Mouse (Mus musculus) cerebellum, postnatal 25 days (tissue): ENCODE measurements at regions not wholly inside any gene's neighbourhood (a gene's known extent, or its start where the extent isn't known, plus 50 kb on each side); places are given as distances from the start of the nearest gene placed in this dataset.
A peak's percentile ranks its signal among the peaks of the same experiment; 100 is the strongest.

ENCODE experiments used
- DNase-seq, 2 experiments: peaks; one replicate each; pipeline ENCODE4 v3.0.0; 2021; ENCODE audit warnings: mixed read lengths in 2 of 2

DNA sequence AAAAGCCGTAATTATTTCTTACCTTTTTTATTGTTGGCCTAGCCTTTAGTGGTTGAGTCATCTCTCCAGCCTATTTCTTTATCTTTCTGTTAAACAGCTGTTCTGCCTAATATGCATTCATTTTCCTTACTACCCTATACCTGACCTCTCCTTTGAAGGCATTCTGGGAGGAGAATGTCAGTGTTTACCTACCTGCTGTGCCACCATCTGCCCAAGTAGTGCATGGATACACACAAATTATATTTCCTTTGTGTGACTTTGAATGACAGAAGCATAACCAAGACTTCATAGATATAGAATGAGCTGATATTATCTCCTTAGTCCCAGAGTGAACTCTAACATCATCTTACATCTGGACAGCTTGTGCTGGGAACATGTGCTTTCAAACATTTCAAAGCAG lies 293.5 kb upstream of the Tom1l1 start:
- peak; percentile 25 to 63 for DNase-seq

DNA sequence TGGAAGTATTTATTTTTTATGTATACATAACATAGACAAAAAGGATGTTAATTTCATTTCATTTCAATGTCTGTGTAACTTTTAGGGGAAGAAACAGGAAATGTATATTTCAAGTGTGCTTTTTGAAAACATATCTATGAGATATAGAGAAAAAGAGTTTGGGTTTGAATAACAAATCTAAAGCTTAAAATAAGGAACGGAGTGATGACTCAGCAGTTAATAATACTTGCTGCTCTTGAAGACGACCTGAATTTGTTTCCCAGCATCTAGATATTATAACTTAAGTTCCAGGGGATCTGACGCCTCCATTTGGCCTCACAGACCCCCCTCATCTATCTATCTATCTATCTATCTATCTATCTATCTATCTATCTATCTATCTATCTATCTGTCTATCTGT lies 290.1 kb upstream of the Tom1l1 start:
- no peak for DNase-seq

DNA sequence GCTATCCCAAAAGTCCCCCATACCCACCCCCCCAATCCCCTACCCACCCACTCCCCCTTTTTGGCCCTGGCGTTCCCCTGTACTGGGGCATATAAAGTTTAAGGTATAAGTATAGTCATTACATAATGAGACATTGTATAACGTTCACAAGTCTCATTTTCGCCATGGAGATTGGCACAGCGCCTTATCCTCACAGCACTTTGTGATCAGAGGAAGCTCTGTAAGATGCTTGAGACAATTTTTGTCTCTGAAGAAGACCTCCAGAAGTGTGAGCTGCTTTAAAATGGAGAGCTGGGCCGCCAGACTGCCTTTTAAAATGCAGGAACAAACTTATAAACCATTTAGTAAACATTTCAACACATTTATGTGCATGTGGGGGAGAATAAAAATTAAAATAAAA lies 252.9 kb upstream of the Tom1l1 start:
- no peak for DNase-seq

DNA sequence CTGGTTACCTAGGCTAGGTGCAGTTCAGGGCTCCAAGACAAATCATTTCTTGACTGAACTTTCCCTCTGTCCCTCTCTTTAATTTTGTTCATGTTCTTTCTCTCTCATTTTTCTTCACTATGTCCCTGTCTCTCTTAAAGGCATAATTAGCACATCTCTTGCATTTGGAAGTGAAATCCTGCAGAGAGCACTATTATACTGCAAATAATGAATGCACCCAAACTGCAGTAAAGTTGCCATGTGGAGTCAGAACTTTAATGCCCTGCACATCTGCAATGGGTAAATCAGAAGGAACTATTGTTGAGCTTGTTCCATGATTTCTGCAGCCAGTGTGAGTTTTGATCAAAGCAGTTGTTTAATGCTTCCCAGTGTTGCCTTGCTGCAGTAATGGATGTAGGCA lies 237.6 kb upstream of the Tom1l1 start:
- no peak for DNase-seq

DNA sequence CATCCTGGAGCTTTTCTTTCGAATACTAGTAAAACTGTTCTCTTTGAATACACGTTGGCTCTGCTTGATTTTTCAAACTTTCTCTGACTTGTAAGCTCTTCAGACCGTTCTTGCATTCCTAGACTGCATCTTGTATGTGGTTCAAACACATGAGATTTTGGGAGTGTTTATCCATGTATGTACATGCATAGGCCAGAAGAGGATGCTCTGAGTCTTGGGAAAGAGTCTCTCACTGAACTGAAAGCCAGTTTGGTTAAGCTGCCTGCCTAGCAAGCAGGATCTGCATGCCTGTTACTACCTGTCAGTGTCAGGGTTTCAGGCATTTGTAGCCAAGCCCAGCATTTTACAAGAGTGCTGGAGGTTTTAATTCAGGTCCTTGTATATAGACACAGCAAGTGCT lies 229.6 kb upstream of the Tom1l1 start:
- no peak for DNase-seq

DNA sequence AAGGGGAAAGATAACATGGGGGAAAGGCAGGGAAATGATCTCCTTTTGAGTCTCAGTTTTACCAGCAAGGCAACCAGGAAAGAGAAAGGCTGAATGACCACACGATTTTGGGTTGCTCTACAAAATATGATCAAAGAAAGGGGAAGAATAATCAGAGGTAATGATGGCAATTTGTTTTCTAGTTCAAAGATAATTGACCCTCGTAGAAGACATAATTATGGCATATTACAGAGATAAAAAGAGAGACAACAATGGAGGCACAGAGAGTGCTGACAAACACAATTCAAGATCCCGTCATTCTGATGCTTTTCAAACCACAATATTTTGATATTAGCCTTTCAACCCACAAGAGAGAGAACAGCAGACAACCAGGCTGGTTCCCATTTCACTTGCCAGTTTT lies 206.1 kb upstream of the Tom1l1 start:
- no peak for DNase-seq

DNA sequence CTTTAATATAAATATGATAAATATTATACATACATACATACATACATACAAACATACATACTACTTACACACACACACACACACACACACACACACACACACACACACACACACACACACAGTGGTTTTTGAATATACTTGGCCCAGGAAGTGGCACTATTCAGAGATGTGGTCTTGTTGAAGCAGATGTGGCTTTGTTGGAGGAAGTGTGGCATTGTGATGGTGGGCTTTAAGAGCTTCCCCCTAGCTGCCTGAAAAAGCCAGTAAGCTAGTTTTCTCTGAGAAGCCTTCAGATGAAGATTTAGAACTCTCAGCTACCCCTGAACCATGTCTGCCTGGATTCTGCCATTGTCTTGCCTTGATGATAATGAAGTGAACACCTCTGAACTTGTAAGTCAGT lies 185.0 kb upstream of the Tom1l1 start:
- no peak for DNase-seq

DNA sequence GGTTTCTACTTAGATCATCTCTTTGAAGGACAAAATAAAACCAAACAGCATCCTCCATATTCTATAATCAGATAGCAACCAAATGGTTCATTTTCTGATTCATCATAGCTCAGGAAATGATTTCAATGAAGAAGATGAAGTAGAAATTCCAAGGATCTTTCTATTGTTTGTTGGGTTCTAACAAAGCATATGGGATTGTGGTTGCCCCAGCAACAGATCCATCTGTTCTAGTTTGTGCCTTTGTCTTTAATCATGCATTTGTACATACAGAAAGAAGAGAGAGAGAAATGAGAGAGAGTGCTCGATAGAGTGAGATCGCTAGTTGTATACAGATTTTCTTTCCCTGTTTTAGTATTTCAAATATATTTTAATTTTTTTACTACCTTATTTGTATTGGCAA lies 183.5 kb upstream of the Tom1l1 start:
- no peak for DNase-seq

DNA sequence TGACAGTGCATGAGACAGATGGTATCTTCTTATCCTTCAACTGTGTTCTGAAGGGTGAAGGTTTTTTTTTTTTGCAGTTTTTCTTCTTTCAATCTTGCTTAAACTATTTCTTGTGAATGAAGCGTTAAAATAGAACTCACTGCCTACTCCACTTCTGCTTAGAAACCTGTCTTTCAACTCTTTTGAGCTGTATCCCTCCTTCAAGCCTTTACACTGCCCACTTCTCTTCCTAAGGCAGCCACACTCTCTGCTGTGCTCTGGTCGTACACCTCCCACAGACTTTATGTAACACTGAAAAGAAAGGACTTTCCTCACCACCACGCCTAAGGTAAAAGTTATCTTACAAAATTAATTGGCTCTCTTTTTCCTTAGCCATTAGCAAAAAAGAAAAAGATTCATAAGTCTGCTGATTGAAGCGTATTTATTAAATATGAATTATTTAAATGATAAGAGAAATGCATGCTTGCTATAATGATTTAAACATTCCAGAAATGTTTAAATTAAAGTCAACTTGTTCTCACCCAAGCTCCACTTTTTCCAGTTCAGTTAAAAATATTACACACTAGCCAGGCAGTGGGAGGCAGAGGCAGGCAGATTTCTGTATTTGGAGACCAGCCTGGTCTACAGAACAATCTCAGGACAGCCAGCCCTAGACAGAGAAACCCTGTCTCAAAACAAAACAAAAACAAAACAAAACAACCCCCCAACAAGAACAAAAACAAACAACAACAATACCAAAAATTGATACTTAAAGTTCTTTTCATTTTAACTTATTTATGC lies 176.0 kb upstream of the Tom1l1 start:
- no peak for DNase-seq

DNA sequence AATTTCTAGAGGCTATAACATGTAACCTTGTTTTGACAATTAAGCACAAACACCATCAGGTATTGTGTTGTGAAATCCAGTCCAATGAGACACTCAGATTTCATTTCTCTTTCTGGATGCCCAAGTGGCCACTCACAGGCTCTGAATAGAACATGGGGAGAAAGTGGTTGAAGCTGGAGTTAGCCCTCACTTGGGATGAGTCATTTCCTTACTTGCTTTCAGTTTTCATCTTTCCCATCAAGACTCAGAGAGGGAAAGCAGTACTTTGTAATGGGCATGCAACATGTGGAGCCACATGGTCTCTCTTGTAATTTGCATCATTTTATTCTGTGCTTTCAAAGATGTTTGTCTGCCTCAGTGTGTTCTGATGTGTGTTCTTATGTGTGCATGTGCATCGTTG lies 167.6 kb upstream of the Tom1l1 start:
- DNase-seq: no peak

DNA sequence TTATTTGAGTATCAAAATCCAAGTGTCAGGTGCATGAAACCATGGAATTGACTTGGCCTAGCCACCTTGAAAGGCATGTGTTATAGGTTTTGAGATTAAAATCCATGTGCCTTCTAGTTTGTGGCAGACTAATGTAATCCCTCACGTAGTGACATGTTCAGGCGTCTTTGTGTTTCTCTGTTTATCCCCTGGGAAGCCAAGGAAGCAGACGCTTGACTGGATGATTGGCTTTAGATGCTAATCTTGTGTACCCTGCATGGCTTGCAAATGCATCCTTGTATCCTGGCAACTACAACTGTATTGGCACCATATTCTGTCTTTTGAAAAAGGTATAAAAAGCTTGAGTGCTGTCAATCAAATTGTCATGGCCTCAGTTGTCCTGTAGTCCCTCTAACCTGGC lies 167.2 kb upstream of the Tom1l1 start:
- DNase-seq: no peak

DNA sequence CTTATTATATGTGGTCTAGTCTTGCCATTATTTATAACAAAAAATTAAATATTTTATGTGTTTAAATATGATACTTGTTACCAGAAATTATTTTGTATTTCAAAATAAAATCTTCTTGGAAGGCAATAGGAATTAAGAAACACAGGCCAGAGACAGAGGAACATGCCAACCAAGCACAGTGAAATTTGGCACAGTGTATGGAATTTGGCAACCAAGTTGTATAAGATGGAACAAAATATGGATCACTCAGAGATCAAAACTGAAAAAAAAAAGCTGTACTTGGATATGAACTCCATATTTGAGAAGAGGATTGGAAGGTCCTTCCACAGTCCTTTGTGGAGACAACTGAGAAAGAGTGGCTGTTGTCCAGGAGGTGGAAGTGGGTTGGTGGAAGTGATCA lies 163.1 kb upstream of the Tom1l1 start:
- DNase-seq: no peak

DNA sequence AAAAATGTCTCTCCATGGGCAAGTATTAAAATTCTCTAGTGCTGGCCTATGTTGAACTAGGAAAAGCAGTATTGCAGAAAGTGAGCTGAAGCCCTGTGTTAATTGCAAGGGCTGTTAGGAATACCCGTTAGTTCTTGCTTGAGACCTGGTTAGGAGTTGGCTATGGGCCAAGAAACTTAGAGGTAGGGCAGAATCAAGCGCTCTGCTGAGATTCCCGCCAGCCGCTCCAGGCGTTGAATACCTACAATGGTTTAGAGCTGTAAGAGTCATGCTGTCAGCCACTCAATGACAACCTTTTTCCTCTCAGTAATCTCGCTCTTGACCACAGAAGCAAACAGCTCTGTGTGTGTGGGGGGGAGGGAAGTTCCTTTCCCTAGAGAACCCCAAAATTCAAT lies 156.8 kb upstream of the Tom1l1 start:
- DNase-seq: no peak

DNA sequence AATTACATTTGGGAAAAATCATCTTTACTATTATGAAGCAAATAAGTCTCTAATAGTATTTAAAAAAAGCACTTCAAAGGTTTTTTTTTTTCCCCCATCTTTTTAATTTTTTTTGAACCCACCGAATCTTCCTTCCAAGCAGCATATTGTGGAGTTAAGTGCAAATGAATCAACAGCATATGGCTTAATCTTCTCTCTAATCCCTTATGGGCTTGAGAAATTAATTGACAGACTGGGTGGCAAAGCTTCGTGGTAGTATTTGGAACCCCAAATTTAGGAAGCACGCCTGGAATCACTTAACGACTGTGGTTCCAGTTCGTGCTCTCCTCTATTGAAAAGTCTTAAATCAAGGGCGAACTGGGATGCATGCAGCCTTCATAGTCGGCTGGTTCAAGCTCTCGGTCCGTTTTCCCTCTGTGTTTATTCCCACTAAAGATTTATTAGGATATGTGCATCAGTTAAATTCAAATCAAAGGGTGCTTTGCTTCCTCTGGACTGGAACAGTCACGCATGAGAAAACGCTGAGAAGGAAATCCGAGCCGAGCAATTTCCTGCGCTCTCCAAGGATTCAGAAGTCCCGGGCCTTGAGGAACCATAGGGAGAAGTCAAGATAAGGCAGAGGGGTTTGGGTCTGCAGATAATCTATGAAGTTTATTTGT lies 156.2 kb upstream of the Tom1l1 start:
- DNase-seq: no peak

DNA sequence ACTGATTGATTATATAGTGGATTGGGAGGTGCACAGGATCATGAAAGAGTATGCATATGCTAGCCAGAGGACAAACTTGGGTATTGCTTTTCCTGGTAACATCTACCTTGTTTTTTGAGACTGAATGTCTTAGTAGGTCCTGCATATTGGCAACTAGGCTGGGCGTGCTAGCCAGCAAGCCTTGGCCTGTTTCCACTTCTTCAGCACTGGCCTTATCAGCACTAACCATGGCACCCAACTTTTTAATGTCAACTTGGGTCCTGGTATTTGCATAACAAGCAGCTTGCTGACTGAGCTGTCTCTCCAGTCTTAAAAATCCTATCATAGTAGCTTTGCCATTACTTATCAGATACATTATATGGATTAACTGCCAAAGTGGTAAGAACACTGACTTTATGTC lies 150.0 kb upstream of the Tom1l1 start:
- no peak for DNase-seq

DNA sequence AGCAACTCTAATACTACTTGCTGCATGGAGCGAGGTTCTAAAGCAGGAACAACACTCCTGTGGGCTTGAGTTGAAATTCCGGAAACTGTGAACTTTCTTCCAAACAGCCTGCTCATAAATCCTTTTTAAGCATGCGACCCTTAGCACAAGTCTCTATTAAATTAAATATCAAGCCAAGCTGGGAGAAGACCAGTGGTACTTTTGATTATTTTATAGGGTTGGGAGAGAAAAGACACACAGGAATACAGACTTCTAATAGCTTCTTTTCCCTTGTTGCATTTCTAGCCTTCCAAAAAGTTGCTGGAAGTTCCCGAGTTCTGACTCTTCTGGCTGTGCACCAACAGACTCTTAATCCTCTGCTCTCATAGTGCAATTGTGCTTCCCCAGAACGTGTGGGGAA lies 136.6 kb upstream of the Tom1l1 start:
- no peak for DNase-seq

DNA sequence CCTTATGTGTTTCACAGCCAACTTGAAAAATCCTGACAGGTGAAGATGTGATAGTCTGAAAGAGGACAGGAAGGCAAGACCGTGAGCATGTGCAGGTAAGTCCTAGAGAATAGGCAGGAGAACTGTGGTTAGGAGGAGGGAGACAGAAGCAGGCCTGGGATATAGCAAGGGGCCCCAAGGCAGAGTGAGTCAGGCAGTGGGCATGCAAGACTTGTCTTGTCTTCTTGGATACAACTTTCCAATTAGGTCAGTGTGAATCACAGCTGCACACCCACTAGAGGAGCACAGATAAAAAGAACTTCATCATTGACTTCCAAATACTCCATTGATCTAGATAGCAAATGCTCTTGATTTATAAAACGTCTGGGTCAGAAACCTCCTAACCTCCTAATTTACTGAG lies 128.6 kb upstream of the Tom1l1 start:
- no peak for DNase-seq

DNA sequence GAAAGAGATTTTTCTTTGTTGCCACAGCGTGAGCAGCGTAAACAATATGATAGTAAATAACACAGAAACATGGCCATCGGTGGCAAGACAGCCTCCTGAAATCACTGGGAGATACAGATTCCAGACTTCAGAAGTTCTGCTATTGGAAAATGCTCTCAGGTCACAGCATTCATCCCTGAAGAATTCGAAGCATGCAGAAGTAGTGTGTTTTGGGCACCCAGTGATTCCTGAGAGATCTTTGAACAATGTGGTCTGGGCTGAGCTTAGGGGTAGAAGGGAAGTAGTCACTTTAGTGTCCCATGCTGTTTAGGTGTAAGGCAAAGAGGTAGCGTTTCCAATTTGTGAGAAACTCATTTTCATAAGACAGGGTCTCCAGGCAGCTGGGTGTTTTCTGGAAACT lies 126.3 kb upstream of the Tom1l1 start:
- DNase-seq: no peak

DNA sequence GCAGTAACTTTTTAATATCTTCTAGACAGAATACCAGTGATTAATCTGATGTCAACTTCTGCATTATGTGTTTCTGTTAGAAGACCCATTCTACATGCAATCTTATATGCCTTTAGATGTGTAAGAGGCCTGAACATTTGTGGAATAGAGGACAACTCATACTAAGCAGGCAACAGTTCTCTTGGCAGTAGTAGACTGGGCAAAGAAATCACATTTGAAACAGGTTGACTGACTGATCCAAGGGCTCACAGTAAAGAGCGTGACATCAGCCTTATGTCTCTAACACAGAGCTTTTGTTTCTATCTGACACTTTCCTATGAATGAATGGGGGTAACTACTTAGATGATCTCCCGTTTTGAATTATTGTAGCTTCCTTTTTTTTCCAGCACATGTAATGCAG lies 124.8 kb upstream of the Tom1l1 start:
- no peak for DNase-seq

DNA sequence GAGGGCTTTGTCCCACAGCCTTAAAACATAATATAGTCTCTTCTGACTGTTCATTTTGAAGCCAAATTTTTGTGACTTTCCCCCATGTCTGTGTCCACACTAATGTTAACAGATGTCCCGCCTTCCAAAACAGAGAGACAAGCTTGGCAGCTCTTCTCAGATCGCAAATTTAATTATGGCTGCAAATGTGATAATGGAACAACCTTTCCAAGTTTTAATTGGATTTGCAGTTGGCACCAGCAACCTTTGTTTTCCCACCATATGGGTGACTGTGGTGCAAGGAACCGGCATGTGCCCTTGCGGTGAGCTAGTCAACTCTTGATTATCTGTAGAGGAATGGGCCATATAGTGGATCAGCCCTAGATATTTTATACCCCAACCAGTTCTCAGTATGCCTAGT lies 124.4 kb upstream of the Tom1l1 start:
- DNase-seq: peak in 1 of 2 experiments; percentile 3

DNA sequence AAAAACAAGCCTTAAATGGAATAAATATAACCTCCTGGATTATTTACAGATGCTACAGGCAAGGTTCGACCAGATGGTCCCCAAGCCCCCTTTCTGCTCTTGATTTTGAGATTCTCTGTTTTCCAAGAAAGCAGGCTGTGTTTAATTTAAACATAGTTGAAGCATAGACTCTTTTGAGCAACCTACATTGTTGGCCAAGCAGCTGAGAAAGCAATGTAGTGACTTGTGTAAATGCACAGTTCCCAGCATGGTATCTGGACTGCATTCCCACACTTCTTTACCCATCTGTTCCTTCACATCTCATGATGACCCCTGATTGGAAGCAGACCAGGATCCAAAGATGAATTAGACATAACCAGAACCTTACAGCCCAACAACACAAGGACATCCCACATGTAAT lies 120.3 kb upstream of the Tom1l1 start:
- DNase-seq: no peak

DNA sequence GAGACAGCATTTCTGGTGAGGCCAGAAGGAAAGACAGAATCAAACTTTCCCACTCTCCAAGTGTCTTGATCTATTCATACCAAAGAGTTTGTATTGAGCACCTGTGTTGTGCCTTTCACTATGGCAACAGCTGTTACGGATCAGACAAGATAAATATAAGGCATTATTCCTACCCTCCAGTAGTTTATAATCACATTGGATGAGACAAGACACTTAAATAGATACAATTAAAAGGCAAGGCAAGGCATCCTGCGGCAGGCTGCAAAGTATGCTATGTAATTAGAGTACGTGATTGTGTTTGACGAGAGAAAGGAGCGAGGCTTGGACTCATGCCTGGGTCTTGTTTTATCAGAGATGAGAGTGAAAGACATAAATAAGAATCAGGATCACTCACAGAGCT lies 119.2 kb upstream of the Tom1l1 start:
- DNase-seq: no peak

DNA sequence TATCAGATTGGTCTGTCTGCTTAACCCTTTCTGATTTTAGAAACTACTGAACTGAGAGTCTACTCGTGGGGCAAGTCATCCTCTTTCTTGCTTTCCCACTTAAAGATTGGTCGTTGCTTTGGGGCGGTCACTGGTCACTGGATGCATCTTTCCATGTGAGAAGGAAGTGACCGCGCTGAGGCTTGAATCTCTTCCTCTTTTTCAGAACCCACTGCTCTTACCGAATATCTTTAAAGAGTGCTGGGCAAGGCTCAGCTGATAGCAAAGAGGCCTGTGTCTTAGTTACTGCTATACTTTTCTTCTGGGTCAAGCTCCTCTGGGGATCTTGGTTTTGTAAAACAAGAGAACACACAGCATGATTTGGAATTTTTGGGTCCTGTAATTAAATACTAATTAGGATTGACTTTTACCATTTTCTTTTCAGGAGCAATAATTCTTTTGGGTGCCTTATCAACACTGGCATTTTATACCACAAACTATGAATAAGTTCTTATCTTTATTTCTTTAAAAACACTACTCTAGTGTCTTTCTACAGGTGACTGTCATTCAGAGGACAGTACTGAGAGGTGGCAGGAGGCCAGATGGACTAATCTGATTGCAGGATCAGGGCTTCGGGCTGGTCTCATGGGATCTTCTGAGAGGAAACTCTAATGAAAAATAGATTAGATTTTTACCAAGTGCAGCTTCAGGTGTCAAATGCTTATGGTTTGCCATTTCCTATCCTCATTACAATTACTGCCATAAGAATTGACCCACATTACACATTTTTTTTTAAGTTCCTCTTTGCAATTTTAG lies 114.6 kb upstream of the Tom1l1 start:
- no peak for DNase-seq

DNA sequence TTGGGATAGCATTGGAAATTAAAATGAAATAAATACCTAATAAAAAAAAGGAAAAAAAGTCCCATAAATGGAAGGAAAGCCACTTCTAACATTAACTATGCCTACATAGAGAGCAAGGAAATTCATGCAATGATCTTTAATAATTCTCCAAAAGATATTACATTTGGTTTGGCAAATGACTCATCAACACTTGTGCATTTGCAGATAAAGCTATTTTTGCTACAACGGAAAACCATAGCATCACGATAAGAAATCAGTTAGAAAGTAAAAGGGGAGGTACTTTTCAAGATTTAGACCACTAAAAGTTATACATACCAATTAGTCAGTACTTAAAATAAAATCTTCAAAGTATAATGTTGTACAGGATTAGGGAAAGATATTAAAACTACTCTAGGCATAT lies 109.4 kb upstream of the Tom1l1 start:
- DNase-seq: no peak
